Mouse (Mus musculus) stomach, embryonic 14.5 days (tissue): Measurements from ENCODE around the gene Stk4. TPM values are rescaled to one million over a fixed set of nuclear protein-coding genes. Genes with fewer than 3 reads are reported as not detected.

Experiments used
- ATAC-seq: fragments of 200-750 bp; cut with Nextera tagmentation; 2 replicates; pipeline ENCODE4 v1.8.0; 2017; ENCODE audit warnings: low read depth, moderate TSS enrichment; ENCODE audit not compliant: insufficient number of reproducible peaks, insufficient read depth, low FRiP score
- H3K27ac ChIP-seq: fragments of 300-500 bp; sonication (generic); 2 replicates; pipeline ENCODE4 v1.5.1; 2014; ENCODE audit warnings: mild to moderate bottlenecking, low read length, moderate library complexity, mixed read lengths
- H3K27me3 ChIP-seq: fragments of 300-500 bp; sonication (generic); 2 replicates; pipeline ENCODE4 v1.6.1; 2014; ENCODE audit warnings: low read length, control low read depth, mixed read lengths; ENCODE audit not compliant: control insufficient read depth, insufficient read depth
- H3K36me3 ChIP-seq: fragments of 300-500 bp; sonication (generic); 2 replicates; pipeline ENCODE4 v1.6.1; 2014; ENCODE audit warnings: mild to moderate bottlenecking, control low read depth, low read length, moderate library complexity, mixed read lengths; ENCODE audit not compliant: control insufficient read depth, insufficient read depth
- H3K4me1 ChIP-seq: fragments of 300-500 bp; sonication (generic); 2 replicates; pipeline ENCODE4 v1.6.1; 2014; ENCODE audit warnings: low read length, control low read depth, mixed read lengths; ENCODE audit not compliant: control insufficient read depth, insufficient read depth
- H3K4me2 ChIP-seq: fragments of 300-500 bp; sonication (generic); replicated peaks from 2 replicates; pipeline ENCODE4 v1.6.1; 2014; ENCODE audit warnings: low read depth, low read length, control low read depth
- H3K4me3 ChIP-seq: fragments of 300-500 bp; sonication (generic); 2 replicates; pipeline ENCODE4 v1.5.1; 2014; ENCODE audit warnings: low read depth, low read length, control low read depth
- H3K9ac ChIP-seq: fragments of 300-500 bp; sonication (generic); replicated peaks from 2 replicates; pipeline ENCODE4 v1.6.1; 2014; ENCODE audit warnings: low read depth, mild to moderate bottlenecking, control low read depth, low read length, moderate library complexity, mixed read lengths
- H3K9me3 ChIP-seq: fragments of 300-500 bp; sonication (generic); 2 replicates; pipeline ENCODE4 v1.6.1; 2016; ENCODE audit warnings: low read depth, low read length, control low read depth; ENCODE audit not compliant: control insufficient read depth
- WGBS: fragments of 180-500 bp; shearing (Covaris S2); extraction: QIAGEN DNeasy Blood & Tissue Kit; methylation state at CpG from one replicate; pipeline ENCODE4 v1.1.7; 2014; 5-methylcytosine and 5-hydroxymethylcytosine counted together
- polyA plus RNA-seq: library from polyadenylated mRNA; unstranded; fragments of >200 nt; fragmentation: Nextera tagmentation; extraction: Ambion mirVana; gene quantifications from 2 replicates; pipeline ENCODE4 v1.2.1, GENCODE M21; 2014

Gene Stk4
- polyA plus RNA-seq, 1 experiment from 2014 or later, result 30.7 TPM

- Histone ChIP-seq H3K4me3 (no peak overlapping the region), H3K9ac (no peak overlapping the region), H3K4me1 (no peaks in the 10 kb centered on the region), H3K27ac (no peak overlapping the region), H3K36me3 (peaks cover 14% of the 10 kb centered on the region; the same call in 1 of the 2 replicates), H3K9me3 (no peaks in the 10 kb centered on the region), H3K27me3 (no peaks in the 10 kb centered on the region), H3K4me2 (no peak overlapping the region)
- WGBS, result 83% methylated on average over 5 of the region's 5 CpGs
- no peak for ATAC-seq
Measured at GRCm38 (mm10) chr2:164123169-164123766, 53.1 kb downstream of the Stk4 start.

- no peaks in the 10 kb centered on the region for H3K4me1 ChIP-seq
- H3K9me3 ChIP-seq, result no peaks in the 10 kb centered on the region
- WGBS, result 78% methylated on average over 13 of the region's 13 CpGs
- H3K4me3 ChIP-seq, result no peak overlapping the region
- H3K27ac ChIP-seq, result no peak overlapping the region
- no peak overlapping the region for H3K9ac ChIP-seq
- no peaks in the 10 kb centered on the region for H3K27me3 ChIP-seq
- no peak for ATAC-seq
- H3K36me3 ChIP-seq, result no peaks in the 10 kb centered on the region
- H3K4me2 ChIP-seq, result no peak overlapping the region
Measured at GRCm38 (mm10) chr2:164126533-164126955, 56.4 kb downstream of the Stk4 start.

DNA sequence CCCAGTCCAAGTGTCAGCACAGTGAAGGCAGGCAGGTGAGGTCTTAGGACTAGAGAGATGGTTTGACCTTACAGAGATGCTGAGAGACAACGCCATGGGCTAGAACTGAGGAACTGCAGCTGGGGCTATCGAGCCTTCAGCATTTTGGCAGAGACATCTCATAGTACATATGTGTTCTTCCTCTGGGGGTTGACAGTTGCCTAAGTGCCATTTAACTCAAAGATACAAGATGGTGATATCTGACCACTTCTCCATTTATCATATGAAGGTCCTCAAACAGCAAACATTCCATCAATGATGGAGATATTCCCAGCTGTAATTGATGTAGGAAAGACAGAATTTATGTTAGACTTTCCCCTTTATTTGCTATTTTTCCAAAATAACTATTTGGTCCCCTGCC lies 57.2 kb downstream of the Stk4 start:
- Histone ChIP-seq H3K9me3 (no peaks in the 10 kb centered on the region), H3K4me1 (no peaks in the 10 kb centered on the region), H3K27ac (no peak overlapping the region), H3K36me3 (no peaks in the 10 kb centered on the region), H3K9ac (no peak overlapping the region), H3K4me2 (no peak overlapping the region), H3K4me3 (no peak overlapping the region), H3K27me3 (no peaks in the 10 kb centered on the region)
- no peak for ATAC-seq
- 85% methylated on average over 2 of the region's 2 CpGs for WGBS

DNA sequence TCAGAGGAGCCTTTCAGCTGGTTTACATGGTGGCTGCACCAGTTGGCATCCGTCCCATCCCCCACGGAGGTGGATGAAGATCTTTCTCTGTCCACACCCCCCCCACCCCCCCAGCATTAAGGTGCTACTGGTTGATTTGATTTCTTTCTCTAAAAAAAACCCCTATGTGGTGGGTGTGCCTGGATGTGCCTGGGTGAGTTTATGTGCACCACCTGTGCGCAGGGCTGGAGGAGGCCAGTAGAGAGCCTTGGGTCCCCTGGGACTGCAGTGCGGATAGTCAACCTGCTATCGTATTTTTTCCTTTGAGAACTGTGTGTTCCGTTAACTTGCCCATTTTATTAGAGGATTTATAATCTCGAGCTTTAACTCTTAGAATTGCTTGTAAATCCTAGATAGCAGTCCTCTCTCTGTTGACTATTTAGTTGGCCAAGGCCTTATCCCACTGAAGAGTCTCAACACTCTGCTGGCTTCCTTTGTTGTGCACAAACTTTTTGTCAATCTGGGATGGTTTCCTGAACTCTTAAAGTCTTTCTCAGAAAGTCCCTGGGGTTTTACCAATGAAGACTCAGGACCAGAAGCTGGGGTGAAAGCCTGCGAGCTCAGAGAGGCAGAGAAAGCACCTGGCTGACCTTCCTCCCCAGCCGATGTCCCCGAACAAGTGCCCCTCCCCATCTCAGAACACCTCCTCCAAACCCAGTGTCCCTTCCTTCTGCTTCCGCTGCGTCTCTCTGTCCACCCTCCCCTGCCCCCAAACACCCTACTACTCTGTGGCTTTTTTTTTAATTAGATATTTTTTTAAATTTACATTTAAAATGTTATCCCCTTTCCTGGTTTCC lies 58.7 kb downstream of the Stk4 start:
- no peaks in the 10 kb centered on the region for H3K36me3 ChIP-seq
- no peak overlapping the region for H3K9ac ChIP-seq
- no peak overlapping the region for H3K4me2 ChIP-seq
- no peak for ATAC-seq
- no peaks in the 10 kb centered on the region for H3K27me3 ChIP-seq
- H3K9me3 ChIP-seq, result no peaks in the 10 kb centered on the region
- no peaks in the 10 kb centered on the region for H3K4me1 ChIP-seq
- 92% methylated on average over 12 of the region's 12 CpGs for WGBS
- no peak overlapping the region for H3K4me3 ChIP-seq
- no peak overlapping the region for H3K27ac ChIP-seq

GRCm38 (mm10) chr2:164131586-164131985 lies 61.5 kb downstream of the Stk4 start:
- no peak for ATAC-seq
- Histone ChIP-seq H3K4me3 (no peak overlapping the region), H3K9me3 (no peaks in the 10 kb centered on the region), H3K4me1 (peaks cover 2% of the 10 kb centered on the region; the same call in 1 of the 2 replicates), H3K27me3 (no peaks in the 10 kb centered on the region), H3K27ac (no peak overlapping the region), H3K36me3 (no peaks in the 10 kb centered on the region), H3K4me2 (no peak overlapping the region), H3K9ac (no peak overlapping the region)
- 85% methylated on average over 1 of the region's 1 CpGs for WGBS

DNA sequence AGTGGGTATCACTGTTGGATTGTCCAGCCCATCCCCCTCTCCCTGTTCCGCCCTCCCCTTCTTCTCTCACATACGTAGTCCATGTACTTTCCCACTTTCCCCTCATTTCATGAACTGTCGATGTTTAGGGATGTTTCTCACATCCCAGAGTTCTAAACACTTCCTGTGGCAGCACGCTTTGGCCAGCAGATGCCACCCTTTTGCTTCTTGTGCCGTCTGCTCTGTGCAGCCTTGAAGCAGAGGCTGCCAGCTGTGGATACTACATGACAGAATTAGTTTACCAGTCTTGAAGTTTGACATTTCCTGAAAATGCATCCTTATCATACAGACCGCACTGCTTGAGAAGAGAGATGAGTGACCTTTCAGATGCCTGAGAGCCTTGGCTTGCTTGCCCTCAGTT lies 64.4 kb downstream of the Stk4 start:
- Histone ChIP-seq H3K27me3 (no peaks in the 10 kb centered on the region), H3K36me3 (no peaks in the 10 kb centered on the region; the same call in 1 of the 2 replicates), H3K4me2 (no peak overlapping the region), H3K9me3 (no peaks in the 10 kb centered on the region), H3K9ac (no peak overlapping the region), H3K4me3 (no peak overlapping the region), H3K27ac (no peak overlapping the region), H3K4me1 (peaks cover 12% of the 10 kb centered on the region; the same call in 1 of the 2 replicates)
- WGBS, result 58% methylated on average over 6 of the region's 6 CpGs
- ATAC-seq, result peak; percentile 46; the same call in 1 of the 2 replicates

- Histone ChIP-seq H3K27me3 (no peaks in the 10 kb centered on the region), H3K4me3 (no peak overlapping the region), H3K4me2 (no peak overlapping the region), H3K4me1 (peaks cover 12% of the 10 kb centered on the region; the same call in 1 of the 2 replicates), H3K9me3 (no peaks in the 10 kb centered on the region), H3K9ac (no peak overlapping the region), H3K27ac (no peak overlapping the region), H3K36me3 (no peaks in the 10 kb centered on the region; the same call in 1 of the 2 replicates)
- no peak for ATAC-seq
- WGBS, result 42% methylated on average over 1 of the region's 1 CpGs
Measured at GRCm38 (mm10) chr2:164135367-164135766, 65.2 kb downstream of the Stk4 start.

DNA sequence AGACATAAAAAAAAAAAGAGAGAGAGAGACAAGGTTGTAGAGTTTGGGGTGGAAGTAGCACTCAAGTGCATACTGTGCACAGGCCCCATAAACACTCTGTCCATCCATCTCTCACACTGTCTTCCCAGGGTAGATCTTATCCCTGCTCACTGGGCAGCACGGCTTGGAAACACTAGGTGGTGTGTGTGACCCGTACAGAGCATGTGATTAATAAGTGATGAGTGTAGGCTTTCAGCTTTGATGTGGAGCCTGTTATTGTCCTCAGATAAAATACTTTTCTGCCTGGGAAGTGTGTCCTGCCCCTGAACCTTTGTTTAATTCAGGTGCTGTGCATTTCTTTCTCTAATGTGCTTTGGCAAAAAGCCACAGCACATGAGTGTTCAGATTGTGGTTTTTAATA lies 66.3 kb downstream of the Stk4 start:
- 14% methylated on average over 2 of the region's 2 CpGs for WGBS
- Histone ChIP-seq H3K4me3 (no peak overlapping the region), H3K27ac (no peak overlapping the region; the same call in 1 of the 2 replicates), H3K27me3 (no peaks in the 10 kb centered on the region), H3K9me3 (no peaks in the 10 kb centered on the region), H3K9ac (no peak overlapping the region), H3K36me3 (no peaks in the 10 kb centered on the region; the same call in 1 of the 2 replicates), H3K4me2 (no peak overlapping the region), H3K4me1 (peaks cover 12% of the 10 kb centered on the region; the same call in 1 of the 2 replicates)
- no peak for ATAC-seq
